Mouse (Mus musculus) neural tube, embryonic 12.5 days (tissue): Measurements from ENCODE around the gene Rlbp1. TPM values are rescaled to one million over a fixed set of nuclear protein-coding genes. Genes with fewer than 3 reads are reported as not detected.

Source experiments
- ATAC-seq: fragments of 200-750 bp; cut with Nextera tagmentation; 2 replicates; pipeline ENCODE4 v1.8.0; 2017; ENCODE audit warnings: low read depth, mild to moderate bottlenecking, moderate TSS enrichment, moderate library complexity; ENCODE audit not compliant: low FRiP score
- H3K27ac ChIP-seq: fragments of 300-500 bp; sonication (generic); 2 replicates; pipeline ENCODE4 v1.5.1; 2016
- H3K27me3 ChIP-seq: fragments of 300-500 bp; sonication (generic); replicated peaks from 2 replicates; pipeline ENCODE4 v1.6.1; 2016; ENCODE audit warnings: mild to moderate bottlenecking
- H3K36me3 ChIP-seq: fragments of 300-500 bp; sonication (generic); 2 replicates; pipeline ENCODE4 v1.6.1; 2016; ENCODE audit warnings: mild to moderate bottlenecking
- H3K4me1 ChIP-seq: fragments of 300-500 bp; sonication (generic); 2 replicates; pipeline ENCODE4 v1.6.1; 2016
- H3K4me2 ChIP-seq: fragments of 300-500 bp; sonication (generic); replicated peaks from 2 replicates; pipeline ENCODE4 v1.6.1; 2016; ENCODE audit warnings: mild to moderate bottlenecking
- H3K4me3 ChIP-seq: fragments of 300-500 bp; sonication (generic); 2 replicates; pipeline ENCODE4 v1.5.1; 2016
- H3K9ac ChIP-seq: fragments of 300-500 bp; sonication (generic); 2 replicates; pipeline ENCODE4 v1.6.1; 2016; ENCODE audit warnings: mild to moderate bottlenecking
- H3K9me3 ChIP-seq: fragments of 300-500 bp; sonication (generic); 2 replicates; pipeline ENCODE4 v1.6.1; 2016; ENCODE audit warnings: mild to moderate bottlenecking
- WGBS: fragments of 180-500 bp; shearing (Covaris S2); methylation state at CpG from one replicate; pipeline ENCODE4 v1.1.7; 2016; 5-methylcytosine and 5-hydroxymethylcytosine counted together
- polyA plus RNA-seq: library from polyadenylated mRNA; unstranded; fragments of >200 nt; fragmentation: Nextera tagmentation; extraction: Ambion mirVana; gene quantifications from 2 replicates; pipeline ENCODE4 v1.2.1, GENCODE M21; 2016

The Rlbp1 gene
- polyA plus RNA-seq, 1 experiment from 2014 or later: 5.0 TPM

- H3K9ac ChIP-seq: no peak overlapping the region
- H3K4me3 ChIP-seq: no peak overlapping the region
- no peaks in the 10 kb centered on the region for H3K36me3 ChIP-seq
- no peak for ATAC-seq
- H3K4me2 ChIP-seq: no peak overlapping the region
- H3K9me3 ChIP-seq: no peaks in the 10 kb centered on the region
- no peak overlapping the region for H3K27ac ChIP-seq
- H3K27me3 ChIP-seq: no peaks in the 10 kb centered on the region
- WGBS: 96% methylated on average over 7 of the region's 7 CpGs
- peaks cover 8% of the 10 kb centered on the region for H3K4me1 ChIP-seq
Measured at GRCm38 (mm10) chr7:79393924-79394323, 7.1 kb upstream of the Rlbp1 start.

GRCm38 (mm10) chr7:79392860-79393513, 6.1 kb upstream of the Rlbp1 start:
- Histone ChIP-seq H3K4me3 (peak overlapping the region; percentile 57; the same call in 1 of the 2 replicates), H3K9me3 (no peaks in the 10 kb centered on the region), H3K9ac (no peak overlapping the region), H3K27ac (no peak overlapping the region), H3K27me3 (no peaks in the 10 kb centered on the region), H3K4me1 (peaks cover 15% of the 10 kb centered on the region), H3K4me2 (peak overlapping the region; percentile 98), H3K36me3 (no peaks in the 10 kb centered on the region)
- 72% methylated on average over 9 of the region's 9 CpGs for WGBS
- peak; percentile 31; the same call in 1 of the 2 replicates for ATAC-seq

- no peaks in the 10 kb centered on the region for H3K9me3 ChIP-seq
- peaks cover 18% of the 10 kb centered on the region for H3K4me1 ChIP-seq
- H3K36me3 ChIP-seq: no peaks in the 10 kb centered on the region
- no peaks in the 10 kb centered on the region for H3K27me3 ChIP-seq
- H3K4me3 ChIP-seq: peak within 1 kb of the TSS; percentile 57
- peak; percentile 86 for ATAC-seq
- peak within 1 kb of the TSS; percentile 55 for H3K9ac ChIP-seq
- H3K27ac ChIP-seq: no peak within 1 kb of the TSS
- H3K4me2 ChIP-seq: peak within 1 kb of the TSS; percentile 98
- WGBS: under 1% methylated on average over 44 of the region's 44 CpGs
Measured at GRCm38 (mm10) chr7:79391883-79392649, 5.2 kb upstream of the Rlbp1 start, which contains the start of gene Fanci. Gene Fanci (plus strand): TSS chr7:79391929.

GRCm38 (mm10) chr7:79391471-79391870, 4.6 kb upstream of the Rlbp1 start:
- no peak for ATAC-seq
- WGBS: 8% methylated on average over 3 of the region's 3 CpGs
- Histone ChIP-seq H3K4me3 (peak overlapping the region; percentile 57), H3K27ac (no peak overlapping the region), H3K9me3 (no peaks in the 10 kb centered on the region), H3K27me3 (no peaks in the 10 kb centered on the region), H3K4me1 (peaks cover 18% of the 10 kb centered on the region), H3K36me3 (no peaks in the 10 kb centered on the region), H3K9ac (peak overlapping the region; percentile 55), H3K4me2 (peak overlapping the region; percentile 98)

GRCm38 (mm10) chr7:79390141-79390708, 3.4 kb upstream of the Rlbp1 start:
- no peaks in the 10 kb centered on the region for H3K9me3 ChIP-seq
- H3K9ac ChIP-seq: no peak overlapping the region
- ATAC-seq: no peak
- no peak overlapping the region for H3K4me2 ChIP-seq
- H3K4me3 ChIP-seq: no peak overlapping the region
- H3K27me3 ChIP-seq: no peaks in the 10 kb centered on the region
- no peaks in the 10 kb centered on the region for H3K36me3 ChIP-seq
- H3K4me1 ChIP-seq: peaks cover 18% of the 10 kb centered on the region
- 69% methylated on average over 5 of the region's 5 CpGs for WGBS
- H3K27ac ChIP-seq: no peak overlapping the region

GRCm38 (mm10) chr7:79388671-79389206, 1.9 kb upstream of the Rlbp1 start:
- WGBS: 73% methylated on average over 7 of the region's 7 CpGs
- H3K27ac ChIP-seq: no peak overlapping the region

GRCm38 (mm10) chr7:79387991-79388390, 1.1 kb upstream of the Rlbp1 start:
- ATAC-seq: no peak
- WGBS: 55% methylated on average over 7 of the region's 7 CpGs
- no peaks in the 10 kb centered on the region for H3K9me3 ChIP-seq
- peaks cover 18% of the 10 kb centered on the region for H3K4me1 ChIP-seq
- no peak overlapping the region for H3K4me2 ChIP-seq
- no peaks in the 10 kb centered on the region for H3K27me3 ChIP-seq
- H3K27ac ChIP-seq: no peak overlapping the region
- no peak overlapping the region for H3K9ac ChIP-seq
- no peaks in the 10 kb centered on the region for H3K36me3 ChIP-seq
- H3K4me3 ChIP-seq: no peak overlapping the region

More at GRCm38 (mm10) chr7:79388671-79389206, 1.9 kb upstream of the Rlbp1 start:
- no peak for ATAC-seq
- no peak overlapping the region for H3K4me2 ChIP-seq
- H3K27me3 ChIP-seq: no peaks in the 10 kb centered on the region
- H3K36me3 ChIP-seq: no peaks in the 10 kb centered on the region
- H3K9ac ChIP-seq: 0 out of 2 replicates have a peak overlapping the region, but pooled peaks have one; percentile 13
- H3K4me3 ChIP-seq: no peak overlapping the region
- H3K9me3 ChIP-seq: no peaks in the 10 kb centered on the region
- H3K4me1 ChIP-seq: peaks cover 18% of the 10 kb centered on the region

- Histone ChIP-seq H3K4me1 (peaks cover 14% of the 10 kb centered on the region), H3K27ac (no peak overlapping the region), H3K4me3 (no peak overlapping the region), H3K9me3 (no peaks in the 10 kb centered on the region), H3K9ac (no peak overlapping the region), H3K36me3 (no peaks in the 10 kb centered on the region), H3K4me2 (no peak overlapping the region), H3K27me3 (no peaks in the 10 kb centered on the region)
- WGBS: 80% methylated on average over 8 of the region's 8 CpGs
- 0 out of 2 replicates have a peak, but pooled peaks have one; percentile 22 for ATAC-seq
Measured at GRCm38 (mm10) chr7:79387140-79387539, 292 bp upstream of the Rlbp1 start.

- 90% methylated on average over 10 of the region's 10 CpGs for WGBS
- Histone ChIP-seq H3K4me3 (no peak overlapping the region), H3K9ac (no peak overlapping the region), H3K4me2 (no peak overlapping the region), H3K27me3 (no peaks in the 10 kb centered on the region), H3K4me1 (no peaks in the 10 kb centered on the region), H3K27ac (no peak overlapping the region), H3K9me3 (no peaks in the 10 kb centered on the region), H3K36me3 (no peaks in the 10 kb centered on the region)
- no peak for ATAC-seq
Measured at GRCm38 (mm10) chr7:79376516-79377275, 10.2 kb downstream of the Rlbp1 start.

- no peaks in the 10 kb centered on the region for H3K36me3 ChIP-seq
- H3K4me2 ChIP-seq: no peak overlapping the region
- H3K9me3 ChIP-seq: no peaks in the 10 kb centered on the region
- no peaks in the 10 kb centered on the region for H3K4me1 ChIP-seq
- no peak for ATAC-seq
- no peak overlapping the region for H3K4me3 ChIP-seq
- WGBS: 80% methylated on average over 5 of the region's 5 CpGs
- no peaks in the 10 kb centered on the region for H3K27me3 ChIP-seq
- H3K27ac ChIP-seq: no peak overlapping the region
- H3K9ac ChIP-seq: no peak overlapping the region
Measured at GRCm38 (mm10) chr7:79375594-79375993, 11.3 kb downstream of the Rlbp1 start.

GRCm38 (mm10) chr7:79374017-79374416, 12.8 kb downstream of the Rlbp1 start:
- ATAC-seq: no peak
- Histone ChIP-seq H3K4me1 (no peaks in the 10 kb centered on the region), H3K4me3 (no peak overlapping the region), H3K27me3 (no peaks in the 10 kb centered on the region), H3K36me3 (no peaks in the 10 kb centered on the region), H3K4me2 (no peak overlapping the region), H3K9ac (no peak overlapping the region), H3K9me3 (no peaks in the 10 kb centered on the region), H3K27ac (no peak overlapping the region)
